Mouse (Mus musculus) testis, adult 2 months (tissue): Measurements from ENCODE around the gene Ice1. TPM values are rescaled to one million over a fixed set of nuclear protein-coding genes. Genes with fewer than 3 reads are reported as not detected.

Experiments used
- H3K27ac ChIP-seq: fragments of 200-500 bp; 2 replicates; pipeline ENCODE4 v1.5.1; 2012; ENCODE audit warnings: low read depth, low read length; ENCODE audit not compliant: control insufficient read depth, insufficient read depth
- H3K27me3 ChIP-seq: fragments of 200-500 bp; 2 replicates; pipeline ENCODE4 v1.6.1; 2012; ENCODE audit warnings: mild to moderate bottlenecking, low read length, moderate library complexity; ENCODE audit not compliant: control insufficient read depth, insufficient read depth
- H3K36me3 ChIP-seq: fragments of 200-500 bp; 2 replicates; pipeline ENCODE4 v1.6.1; 2012; ENCODE audit warnings: mild to moderate bottlenecking, low read length; ENCODE audit not compliant: control insufficient read depth, insufficient read depth
- H3K4me1 ChIP-seq: fragments of 200-500 bp; 2 replicates; pipeline ENCODE4 v1.6.1; 2012; ENCODE audit warnings: low read length; ENCODE audit not compliant: control insufficient read depth, insufficient read depth
- H3K4me3 ChIP-seq: fragments of 200-500 bp; 2 replicates; pipeline ENCODE4 v1.5.1; 2012; ENCODE audit warnings: low read depth, mild to moderate bottlenecking, low read length, moderate library complexity, mixed read lengths; ENCODE audit not compliant: control insufficient read depth
- CTCF ChIP-seq: fragments of 200-500 bp; IDR thresholded peaks from 2 replicates; pipeline ENCODE4 v1.5.1; 2012; ENCODE audit warnings: low read depth, mild to moderate bottlenecking, inconsistent platforms, low read length, moderate library complexity; ENCODE audit not compliant: control insufficient read depth, insufficient read depth, insufficient replicate concordance
- POLR2A ChIP-seq: fragments of 200-500 bp; IDR thresholded peaks from 2 replicates; pipeline ENCODE4 v1.6.1; 2012; ENCODE audit warnings: low read depth, mild to moderate bottlenecking, inconsistent platforms, low read length, moderate library complexity; ENCODE audit not compliant: control insufficient read depth
- polyA plus RNA-seq: library from polyadenylated mRNA; depleted of rRNA; stranded (reverse); fragments of >200 nt; gene quantifications from 2 replicates; pipeline ENCODE4 v1.2.3, GENCODE M21; 2012

The Ice1 gene
- polyA plus RNA-seq, 1 experiment: 22.2 TPM

GRCm38 (mm10) chr13:70676243-70677183, 39.1 kb upstream of the Ice1 start:
- Histone ChIP-seq H3K4me1 (no peaks in the 10 kb centered on the region; the same call in 1 of the 2 replicates), H3K36me3 (no peaks in the 10 kb centered on the region), H3K27ac (no peak overlapping the region), H3K4me3 (no peak overlapping the region), H3K27me3 (no peaks in the 10 kb centered on the region)
- TF ChIP-seq CTCF: no peak
- TF ChIP-seq POLR2A: no peak

- H3K27ac ChIP-seq: no peak overlapping the region
- H3K4me3 ChIP-seq: no peak overlapping the region
- no peaks in the 10 kb centered on the region for H3K36me3 ChIP-seq
- no peaks in the 10 kb centered on the region for H3K27me3 ChIP-seq
- TF ChIP-seq CTCF (no peak), POLR2A (no peak)
- H3K4me1 ChIP-seq: no peaks in the 10 kb centered on the region
Observed at GRCm38 (mm10) chr13:70674998-70675397, 37.6 kb upstream of the Ice1 start.

GRCm38 (mm10) chr13:70670080-70670479, 32.6 kb upstream of the Ice1 start:
- H3K27me3 ChIP-seq: no peaks in the 10 kb centered on the region
- no peaks in the 10 kb centered on the region for H3K36me3 ChIP-seq
- no peak overlapping the region for H3K27ac ChIP-seq
- TF ChIP-seq CTCF: no peak
- no peak for TF ChIP-seq POLR2A
- H3K4me3 ChIP-seq: no peak overlapping the region
- no peaks in the 10 kb centered on the region for H3K4me1 ChIP-seq

GRCm38 (mm10) chr13:70659715-70660114, 22.3 kb upstream of the Ice1 start:
- TF ChIP-seq POLR2A: no peak
- no peak for TF ChIP-seq CTCF
- H3K36me3 ChIP-seq: no peaks in the 10 kb centered on the region
- no peak overlapping the region for H3K27ac ChIP-seq
- H3K27me3 ChIP-seq: no peaks in the 10 kb centered on the region
- H3K4me1 ChIP-seq: no peaks in the 10 kb centered on the region
- no peak overlapping the region for H3K4me3 ChIP-seq

GRCm38 (mm10) chr13:70656741-70657140, 19.3 kb upstream of the Ice1 start:
- no peak for TF ChIP-seq POLR2A
- no peak for TF ChIP-seq CTCF
- no peaks in the 10 kb centered on the region for H3K4me1 ChIP-seq
- no peak overlapping the region for H3K27ac ChIP-seq
- H3K4me3 ChIP-seq: no peak overlapping the region
- no peaks in the 10 kb centered on the region for H3K27me3 ChIP-seq
- H3K36me3 ChIP-seq: no peaks in the 10 kb centered on the region

GRCm38 (mm10) chr13:70656329-70656728, 18.9 kb upstream of the Ice1 start:
- no peaks in the 10 kb centered on the region for H3K4me1 ChIP-seq
- no peaks in the 10 kb centered on the region for H3K36me3 ChIP-seq
- no peaks in the 10 kb centered on the region for H3K27me3 ChIP-seq
- no peak overlapping the region for H3K27ac ChIP-seq
- no peak overlapping the region for H3K4me3 ChIP-seq
- TF ChIP-seq CTCF (no peak), POLR2A (no peak)

- Histone ChIP-seq H3K27me3 (no peaks in the 10 kb centered on the region), H3K4me3 (no peak overlapping the region), H3K4me1 (no peaks in the 10 kb centered on the region), H3K36me3 (no peaks in the 10 kb centered on the region), H3K27ac (no peak overlapping the region)
- TF ChIP-seq CTCF (no peak), POLR2A (no peak)
Observed at GRCm38 (mm10) chr13:70655570-70655969, 18.1 kb upstream of the Ice1 start.
